Mouse (Mus musculus): ENCODE results near the gene Kcnma1.

Kcnma1 gene

DNA sequence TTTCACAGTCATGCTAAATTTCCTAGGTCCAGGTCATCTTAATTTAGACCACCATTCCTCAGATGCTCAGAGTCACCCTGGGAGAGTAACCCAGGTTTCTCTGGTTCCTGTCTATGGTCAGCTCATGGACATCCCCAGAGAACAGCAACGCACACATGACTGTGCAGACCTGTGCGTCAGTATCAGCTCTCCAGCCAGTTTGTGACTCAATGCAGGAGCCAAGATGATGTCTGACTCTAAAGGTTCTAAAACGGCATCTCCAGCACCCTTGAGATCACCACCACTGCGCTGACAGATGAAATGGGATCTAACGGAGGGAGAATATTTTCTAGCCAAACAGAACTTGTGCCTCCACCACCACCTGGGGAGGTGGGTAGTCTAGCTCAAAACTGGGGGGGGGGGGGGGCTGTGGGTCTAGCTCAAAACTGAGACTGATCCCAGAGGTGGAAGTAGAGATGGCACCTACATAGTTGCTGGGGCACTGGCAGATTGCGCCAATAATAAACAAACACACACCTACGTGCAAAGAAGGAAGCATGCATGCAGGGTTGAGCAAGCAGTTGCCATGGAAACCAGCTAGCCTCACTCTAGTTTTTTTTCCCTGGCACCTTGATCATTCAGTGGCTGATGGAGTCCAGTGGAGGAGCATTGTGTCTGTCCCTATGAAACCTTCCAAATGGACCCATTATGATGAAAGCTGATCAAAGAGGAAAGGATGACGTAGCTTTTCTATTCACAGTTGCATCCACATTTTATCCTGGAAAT lies 231.3 kb downstream of the Kcnma1 start:
- H3K4me1 ChIP-seq (replicated peaks; ENCODE audit: low read depth, low read length): no peaks in the 10 kb centered on the region
- no peak for TF ChIP-seq NANOG (IDR thresholded peaks at IDR 0.05; ENCODE audit: borderline replicate concordance, low read length)
- H3K27me3 ChIP-seq (ENCODE audit: insufficient read depth, low read length): no peaks in the 10 kb centered on the region
- no peak overlapping the region for H3K4me3 ChIP-seq (replicated peaks; ENCODE audit: low read length)
- H3K9me3 ChIP-seq (ENCODE audit: low read length): no peaks in the 10 kb centered on the region
- H3K36me3 ChIP-seq (ENCODE audit: insufficient read depth, low read length): no peaks in the 10 kb centered on the region

DNA sequence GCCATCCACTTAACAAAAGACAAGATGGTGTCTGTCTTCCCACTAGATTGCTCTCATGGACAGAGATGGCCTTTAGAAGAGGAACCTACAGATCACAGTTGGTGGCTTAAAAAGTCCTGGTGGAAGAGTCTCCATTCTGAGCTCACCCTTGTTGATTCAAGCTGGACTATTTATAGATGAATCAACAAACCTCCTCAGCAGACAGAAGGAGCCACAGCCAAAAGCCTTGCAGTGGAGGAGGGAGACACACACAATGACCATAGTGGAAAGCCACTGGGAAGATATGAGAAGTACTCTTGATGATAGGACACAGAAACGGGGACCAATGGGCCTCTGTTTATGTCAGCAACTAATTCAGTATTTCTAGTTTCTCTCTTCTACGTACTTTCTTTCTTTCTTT lies 239.7 kb downstream of the Kcnma1 start:
- Histone ChIP-seq H3K9me3 (ENCODE audit: low read length) (no peaks in the 10 kb centered on the region), H3K4me1 (replicated peaks; ENCODE audit: low read depth, low read length) (no peaks in the 10 kb centered on the region), H3K4me3 (replicated peaks; ENCODE audit: low read length) (no peak overlapping the region), H3K36me3 (ENCODE audit: insufficient read depth, low read length) (no peaks in the 10 kb centered on the region), H3K27me3 (ENCODE audit: insufficient read depth, low read length) (no peaks in the 10 kb centered on the region)
- no peak for TF ChIP-seq CTCF (conservative IDR thresholded peaks at IDR 0.05; ENCODE audit: low read length)
- TF ChIP-seq NANOG (IDR thresholded peaks at IDR 0.05; ENCODE audit: borderline replicate concordance, low read length): no peak
- no peak for TF ChIP-seq POU5F1 (IDR thresholded peaks at IDR 0.05; ENCODE audit: borderline replicate concordance, low read length)

DNA sequence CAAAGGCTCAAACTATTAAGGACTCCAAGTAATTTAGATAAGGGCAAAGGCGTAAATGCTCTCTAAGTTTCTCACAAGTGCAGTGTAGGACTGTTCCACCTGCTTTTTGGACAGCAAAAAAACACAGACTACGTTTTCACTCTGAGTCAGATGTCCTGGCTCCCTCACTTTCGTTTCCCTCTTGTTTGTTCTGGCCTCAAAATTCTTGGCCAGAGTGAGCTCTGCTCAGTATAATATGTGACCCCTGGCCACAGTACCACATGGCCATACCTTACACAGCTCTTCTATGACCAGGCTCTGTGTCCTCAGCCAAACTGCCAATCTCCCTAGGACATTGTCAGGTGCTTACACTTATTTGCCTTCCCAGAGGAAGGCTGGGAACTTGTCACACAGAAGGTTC lies 241.6 kb downstream of the Kcnma1 start:
- no peaks in the 10 kb centered on the region for H3K27me3 ChIP-seq (ENCODE audit: insufficient read depth, low read length)
- no peaks in the 10 kb centered on the region for H3K4me1 ChIP-seq (replicated peaks; ENCODE audit: low read depth, low read length)
- H3K4me3 ChIP-seq (replicated peaks; ENCODE audit: low read length): no peak overlapping the region
- TF ChIP-seq CTCF (conservative IDR thresholded peaks at IDR 0.05; ENCODE audit: low read length) (no peak), NANOG (IDR thresholded peaks at IDR 0.05; ENCODE audit: borderline replicate concordance, low read length) (no peak), POU5F1 (IDR thresholded peaks at IDR 0.05; ENCODE audit: borderline replicate concordance, low read length) (no peak)
- H3K36me3 ChIP-seq (ENCODE audit: insufficient read depth, low read length): no peaks in the 10 kb centered on the region
- no peaks in the 10 kb centered on the region for H3K9me3 ChIP-seq (ENCODE audit: low read length)

DNA sequence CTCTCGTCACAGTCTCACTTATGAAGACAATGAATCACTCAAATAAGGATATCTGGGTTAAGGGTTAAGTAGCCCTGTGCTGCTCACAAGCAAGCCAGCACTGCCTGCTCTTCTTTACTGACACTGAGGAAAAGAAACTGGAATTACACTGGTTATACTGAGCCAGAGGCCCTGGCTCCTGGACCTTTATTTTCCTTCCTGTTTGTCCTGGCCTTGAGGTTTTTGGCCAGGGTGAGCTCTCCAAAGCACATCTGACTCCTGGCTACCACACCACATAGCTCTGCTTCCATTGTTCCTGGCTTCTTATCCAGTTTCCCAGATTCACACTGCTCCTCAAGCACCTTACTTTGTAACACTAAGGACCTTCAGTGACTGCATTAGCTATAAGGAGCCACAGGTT lies 242.5 kb downstream of the Kcnma1 start:
- Histone ChIP-seq H3K9me3 (ENCODE audit: low read length) (no peaks in the 10 kb centered on the region), H3K27me3 (ENCODE audit: insufficient read depth, low read length) (no peaks in the 10 kb centered on the region), H3K4me1 (replicated peaks; ENCODE audit: low read depth, low read length) (no peaks in the 10 kb centered on the region), H3K4me3 (replicated peaks; ENCODE audit: low read length) (no peak overlapping the region), H3K36me3 (ENCODE audit: insufficient read depth, low read length) (no peaks in the 10 kb centered on the region)
- no peak for TF ChIP-seq POU5F1 (IDR thresholded peaks at IDR 0.05; ENCODE audit: borderline replicate concordance, low read length)
- TF ChIP-seq CTCF (conservative IDR thresholded peaks at IDR 0.05; ENCODE audit: low read length): no peak
- no peak for TF ChIP-seq NANOG (IDR thresholded peaks at IDR 0.05; ENCODE audit: borderline replicate concordance, low read length)

DNA sequence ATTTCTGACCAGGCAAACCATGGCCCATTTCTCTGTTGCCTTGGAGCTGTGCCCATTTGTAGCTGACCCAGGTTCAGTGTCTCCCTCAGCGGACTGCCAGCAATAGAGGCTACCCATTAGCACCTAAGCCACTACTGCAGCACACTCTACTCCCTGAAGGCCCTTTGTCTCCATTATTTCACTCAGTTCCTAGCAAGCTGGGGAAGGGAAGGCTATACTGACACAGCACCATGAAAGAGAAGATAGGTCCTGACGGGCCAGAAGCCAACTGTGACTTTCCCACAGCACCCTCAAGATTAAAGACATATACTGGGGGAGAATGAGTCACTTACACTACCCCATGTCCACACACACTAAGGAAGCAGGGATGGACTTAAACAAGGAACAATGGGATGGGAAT lies 251.8 kb downstream of the Kcnma1 start:
- Histone ChIP-seq H3K4me1 (replicated peaks; ENCODE audit: low read depth, low read length) (no peaks in the 10 kb centered on the region), H3K27me3 (ENCODE audit: insufficient read depth, low read length) (no peaks in the 10 kb centered on the region), H3K36me3 (ENCODE audit: insufficient read depth, low read length) (no peaks in the 10 kb centered on the region), H3K9me3 (ENCODE audit: low read length) (no peaks in the 10 kb centered on the region), H3K4me3 (replicated peaks; ENCODE audit: low read length) (no peak overlapping the region)
- no peak for TF ChIP-seq POU5F1 (IDR thresholded peaks at IDR 0.05; ENCODE audit: borderline replicate concordance, low read length)
- no peak for TF ChIP-seq CTCF (conservative IDR thresholded peaks at IDR 0.05; ENCODE audit: low read length)
- TF ChIP-seq NANOG (IDR thresholded peaks at IDR 0.05; ENCODE audit: borderline replicate concordance, low read length): no peak

DNA sequence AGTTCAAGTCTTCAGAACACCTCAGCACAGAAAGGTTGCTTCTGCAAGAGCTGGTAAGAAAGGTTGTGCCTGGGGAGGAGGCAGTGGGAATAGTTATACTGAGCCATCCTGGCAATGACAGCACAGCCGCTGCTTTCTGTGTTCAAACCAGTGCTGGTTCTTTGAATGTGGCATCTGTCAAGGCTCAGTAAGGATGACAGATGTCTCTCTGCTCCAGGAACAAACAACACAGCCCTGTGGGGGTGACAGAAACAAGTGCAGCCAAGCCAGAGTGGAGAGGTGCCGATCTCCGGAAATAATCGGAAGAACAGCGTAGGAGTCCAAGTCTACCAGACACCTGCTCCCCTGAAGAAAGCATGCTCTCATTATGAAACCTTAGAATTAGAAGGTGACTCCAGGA lies 254.7 kb downstream of the Kcnma1 start:
- Histone ChIP-seq H3K27me3 (ENCODE audit: insufficient read depth, low read length) (no peaks in the 10 kb centered on the region), H3K36me3 (ENCODE audit: insufficient read depth, low read length) (no peaks in the 10 kb centered on the region), H3K4me1 (replicated peaks; ENCODE audit: low read depth, low read length) (no peaks in the 10 kb centered on the region), H3K9me3 (ENCODE audit: low read length) (no peaks in the 10 kb centered on the region), H3K4me3 (replicated peaks; ENCODE audit: low read length) (no peak overlapping the region)
- no peak for TF ChIP-seq CTCF (conservative IDR thresholded peaks at IDR 0.05; ENCODE audit: low read length)
- no peak for TF ChIP-seq NANOG (IDR thresholded peaks at IDR 0.05; ENCODE audit: borderline replicate concordance, low read length)
- no peak for TF ChIP-seq POU5F1 (IDR thresholded peaks at IDR 0.05; ENCODE audit: borderline replicate concordance, low read length)

DNA sequence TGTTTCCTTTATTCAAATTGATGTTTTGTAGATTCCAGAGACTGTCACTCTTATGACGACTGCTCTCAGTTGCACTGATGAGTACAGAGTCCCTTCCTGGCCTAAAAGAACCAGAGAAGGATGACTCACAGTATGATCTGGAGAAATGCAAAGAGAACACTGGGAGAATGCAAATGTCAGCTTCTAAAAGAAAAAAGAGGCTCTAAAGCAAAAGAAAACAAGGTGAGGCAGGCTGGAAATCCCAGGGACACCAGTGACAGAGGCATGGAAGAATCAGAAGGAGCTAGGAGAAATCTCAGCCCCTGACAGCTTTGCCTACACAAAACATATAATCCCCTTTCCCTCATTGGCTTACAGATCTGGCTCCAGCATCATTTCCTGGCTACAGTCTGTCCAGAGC lies 255.9 kb downstream of the Kcnma1 start:
- no peaks in the 10 kb centered on the region for H3K9me3 ChIP-seq (ENCODE audit: low read length)
- H3K36me3 ChIP-seq (ENCODE audit: insufficient read depth, low read length): no peaks in the 10 kb centered on the region
- no peak overlapping the region for H3K4me3 ChIP-seq (replicated peaks; ENCODE audit: low read length)
- no peak for TF ChIP-seq POU5F1 (IDR thresholded peaks at IDR 0.05; ENCODE audit: borderline replicate concordance, low read length)
- TF ChIP-seq NANOG (IDR thresholded peaks at IDR 0.05; ENCODE audit: borderline replicate concordance, low read length): no peak
- no peak for TF ChIP-seq CTCF (conservative IDR thresholded peaks at IDR 0.05; ENCODE audit: low read length)
- H3K27me3 ChIP-seq (ENCODE audit: insufficient read depth, low read length): no peaks in the 10 kb centered on the region
- no peaks in the 10 kb centered on the region for H3K4me1 ChIP-seq (replicated peaks; ENCODE audit: low read depth, low read length)

DNA sequence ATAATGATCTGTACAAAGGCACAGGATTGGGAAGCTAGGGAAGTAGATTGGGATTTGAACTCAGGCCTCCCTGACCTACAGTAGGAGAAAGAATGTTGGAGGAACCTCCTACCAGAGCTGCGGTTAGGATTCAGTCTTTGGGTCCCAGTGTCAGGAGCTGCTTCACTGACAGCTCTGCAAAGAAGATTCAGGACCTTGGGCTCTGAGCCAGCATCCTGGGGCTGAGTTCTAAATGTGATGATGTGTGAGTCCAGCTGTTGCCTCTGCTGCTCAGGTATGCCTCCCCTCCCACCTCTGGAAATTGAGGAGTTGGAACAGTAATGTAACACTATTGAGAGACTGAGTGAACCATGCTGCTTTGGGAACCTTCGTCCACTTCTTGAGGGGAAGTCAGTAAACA lies 266.3 kb downstream of the Kcnma1 start:
- Histone ChIP-seq H3K4me3 (replicated peaks; ENCODE audit: low read length) (no peak overlapping the region), H3K9me3 (ENCODE audit: low read length) (no peaks in the 10 kb centered on the region), H3K4me1 (replicated peaks; ENCODE audit: low read depth, low read length) (no peaks in the 10 kb centered on the region), H3K27me3 (ENCODE audit: insufficient read depth, low read length) (no peaks in the 10 kb centered on the region), H3K36me3 (ENCODE audit: insufficient read depth, low read length) (no peaks in the 10 kb centered on the region)
- TF ChIP-seq NANOG (IDR thresholded peaks at IDR 0.05; ENCODE audit: borderline replicate concordance, low read length) (no peak), POU5F1 (IDR thresholded peaks at IDR 0.05; ENCODE audit: borderline replicate concordance, low read length) (no peak), CTCF (conservative IDR thresholded peaks at IDR 0.05; ENCODE audit: low read length) (no peak)

DNA sequence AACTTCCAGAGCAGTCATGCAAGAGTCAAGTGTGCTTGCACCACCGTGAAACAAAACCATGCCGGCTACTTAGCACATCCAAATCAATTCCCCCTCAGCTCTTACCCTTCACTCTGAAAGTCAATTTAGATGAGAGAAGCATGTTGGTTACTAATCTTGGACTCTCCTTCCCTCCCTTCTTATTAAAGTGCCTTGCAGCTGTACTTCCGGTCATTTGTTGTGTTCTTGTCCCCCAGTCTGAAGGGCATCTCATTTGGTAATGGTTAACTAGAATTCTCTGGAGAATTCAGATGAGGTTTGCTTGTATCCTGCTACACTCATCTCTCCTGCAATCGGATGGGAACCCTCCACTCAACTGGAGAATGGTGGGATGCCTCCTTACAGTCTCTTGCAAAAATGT lies 267.3 kb downstream of the Kcnma1 start:
- Histone ChIP-seq H3K9me3 (ENCODE audit: low read length) (no peaks in the 10 kb centered on the region), H3K4me1 (replicated peaks; ENCODE audit: low read depth, low read length) (no peaks in the 10 kb centered on the region), H3K36me3 (ENCODE audit: insufficient read depth, low read length) (no peaks in the 10 kb centered on the region), H3K4me3 (replicated peaks; ENCODE audit: low read length) (no peak overlapping the region), H3K27me3 (ENCODE audit: insufficient read depth, low read length) (no peaks in the 10 kb centered on the region)
- TF ChIP-seq NANOG (IDR thresholded peaks at IDR 0.05; ENCODE audit: borderline replicate concordance, low read length): no peak
